Mouse (Mus musculus): ENCODE data around the gene Kctd2. TPM values are rescaled to one million over a fixed set of nuclear protein-coding genes. Genes with fewer than 3 reads are reported as not detected.
"Not testable (repeated sequence)": the region's sequence is repeated elsewhere in the genome, so short reads cannot be mapped to it uniquely, and the experiment has no call there.

The Kctd2 gene
- polyA plus RNA-seq, 1 experiment: 28.0 TPM

DNA sequence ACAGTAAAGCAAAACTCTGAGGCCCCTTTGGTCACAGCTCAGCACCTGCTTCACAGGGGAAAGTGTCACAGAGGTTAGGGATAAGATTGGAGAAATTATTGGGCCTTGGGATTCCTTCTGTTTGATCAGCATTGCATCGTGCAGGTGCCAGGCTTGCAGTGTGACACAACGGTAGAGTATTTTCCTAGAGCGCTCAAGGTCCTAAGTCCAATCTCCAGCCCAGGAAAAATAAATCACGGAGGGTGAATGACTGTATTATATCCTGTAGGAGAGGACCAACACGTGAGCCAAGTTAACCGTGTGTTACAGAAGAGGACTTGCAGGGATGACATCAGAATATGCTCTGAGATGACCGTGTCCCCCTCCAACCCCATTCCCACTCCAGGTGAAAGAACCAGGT lies 30.2 kb downstream of the Kctd2 start:
- Histone ChIP-seq H3K4me1 (ENCODE audit: control insufficient read depth, insufficient read depth, low read length) (no peaks in the 10 kb centered on the region), H3K27ac (ENCODE audit: insufficient read depth, low read depth, low read length) (no peak overlapping the region), H3K4me3 (ENCODE audit: insufficient read depth, low read length) (no peak overlapping the region)
- TF ChIP-seq CTCF (IDR thresholded peaks at IDR 0.05; ENCODE audit: low read depth, low read length): no peak
- TF ChIP-seq POLR2A (IDR thresholded peaks at IDR 0.05; ENCODE audit: borderline replicate concordance, low read depth, low read length): no peak

DNA sequence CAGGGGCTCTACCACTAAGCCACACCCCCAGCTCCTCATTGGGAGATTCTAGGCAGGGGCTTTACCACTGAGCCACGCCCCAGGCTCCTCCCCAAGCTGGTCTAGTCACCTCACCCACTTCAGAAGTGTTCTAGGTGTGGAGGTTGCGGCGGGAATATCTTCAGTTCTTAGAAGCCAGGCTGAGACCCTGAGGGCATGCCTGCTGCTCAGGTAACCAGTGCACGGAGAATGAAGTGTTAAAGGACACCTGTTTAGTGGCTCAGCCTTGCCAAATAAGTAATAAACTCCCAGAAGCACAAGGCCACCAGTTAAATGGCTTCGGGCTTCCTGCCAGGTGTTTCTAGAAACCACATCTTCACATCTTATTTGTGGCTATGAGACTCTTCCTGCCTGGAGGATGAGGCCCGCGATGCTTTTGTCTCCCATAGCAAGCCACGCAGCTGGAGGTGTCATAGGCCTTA lies 31.9 kb downstream of the Kctd2 start:
- Histone ChIP-seq H3K4me3 (ENCODE audit: insufficient read depth, low read length) (no peak overlapping the region), H3K4me1 (ENCODE audit: control insufficient read depth, insufficient read depth, low read length) (no peaks in the 10 kb centered on the region), H3K27ac (ENCODE audit: insufficient read depth, low read depth, low read length) (no peak overlapping the region)
- no peak for TF ChIP-seq CTCF (IDR thresholded peaks at IDR 0.05; ENCODE audit: low read depth, low read length)

DNA sequence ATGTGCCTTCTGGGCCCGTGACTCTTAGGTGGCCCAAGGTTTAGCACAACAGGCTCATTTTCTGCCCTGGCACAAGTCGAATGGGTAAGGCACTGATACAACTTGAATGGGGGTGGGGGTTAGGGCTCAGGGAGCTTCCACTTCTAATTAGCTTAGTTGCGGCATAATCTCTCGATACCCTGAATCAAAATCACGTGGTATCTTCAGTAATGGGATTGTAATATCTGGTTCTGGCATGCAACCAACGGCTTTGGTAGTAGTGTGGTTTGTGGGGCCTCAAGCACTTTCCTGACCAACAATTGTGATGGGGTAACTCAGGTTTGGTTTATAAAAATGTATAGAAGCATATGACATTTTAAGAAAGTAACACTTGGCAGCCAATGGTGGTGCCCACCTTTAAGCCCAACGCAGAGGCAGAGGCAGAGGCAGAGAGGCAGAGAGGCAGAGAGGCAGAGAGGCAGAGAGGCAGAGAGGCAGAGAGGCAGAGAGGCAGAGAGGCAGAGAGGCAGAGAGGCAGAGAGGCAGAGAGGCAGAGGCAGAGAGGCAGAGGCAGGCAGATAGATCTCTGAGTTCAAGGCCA lies 32.4 kb downstream of the Kctd2 start:
- no peaks in the 10 kb centered on the region for H3K4me1 ChIP-seq (ENCODE audit: control insufficient read depth, insufficient read depth, low read length)
- no peak for TF ChIP-seq CTCF (IDR thresholded peaks at IDR 0.05; ENCODE audit: low read depth, low read length)
- no peak for TF ChIP-seq POLR2A (IDR thresholded peaks at IDR 0.05; ENCODE audit: borderline replicate concordance, low read depth, low read length)
- no peak overlapping the region for H3K27ac ChIP-seq (ENCODE audit: insufficient read depth, low read depth, low read length)
- H3K4me3 ChIP-seq (ENCODE audit: insufficient read depth, low read length): no peak overlapping the region

DNA sequence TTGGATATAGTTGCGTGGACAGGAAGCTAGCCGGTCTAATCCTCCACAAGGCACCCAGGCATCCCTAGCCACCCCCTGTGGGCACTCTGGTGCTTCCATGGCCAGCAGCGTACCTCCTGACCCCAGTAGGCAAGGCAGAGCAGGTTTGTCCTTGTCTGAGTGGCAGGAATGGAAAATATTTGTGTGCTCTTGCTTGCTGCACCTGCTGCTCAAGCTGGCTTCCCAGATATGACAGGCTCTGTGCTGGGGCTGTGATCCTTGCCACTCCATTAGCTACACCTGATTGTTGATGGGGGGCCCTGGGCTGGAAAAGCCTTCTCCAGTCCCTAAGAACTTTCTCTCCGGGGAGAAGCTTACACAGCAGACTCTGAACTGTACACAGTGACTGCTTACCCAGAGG lies 33.4 kb downstream of the Kctd2 start:
- Histone ChIP-seq H3K4me1 (ENCODE audit: control insufficient read depth, insufficient read depth, low read length) (no peaks in the 10 kb centered on the region), H3K27ac (ENCODE audit: insufficient read depth, low read depth, low read length) (no peak overlapping the region), H3K4me3 (ENCODE audit: insufficient read depth, low read length) (no peak overlapping the region)
- TF ChIP-seq CTCF (IDR thresholded peaks at IDR 0.05; ENCODE audit: low read depth, low read length): no peak
- no peak for TF ChIP-seq POLR2A (IDR thresholded peaks at IDR 0.05; ENCODE audit: borderline replicate concordance, low read depth, low read length)

DNA sequence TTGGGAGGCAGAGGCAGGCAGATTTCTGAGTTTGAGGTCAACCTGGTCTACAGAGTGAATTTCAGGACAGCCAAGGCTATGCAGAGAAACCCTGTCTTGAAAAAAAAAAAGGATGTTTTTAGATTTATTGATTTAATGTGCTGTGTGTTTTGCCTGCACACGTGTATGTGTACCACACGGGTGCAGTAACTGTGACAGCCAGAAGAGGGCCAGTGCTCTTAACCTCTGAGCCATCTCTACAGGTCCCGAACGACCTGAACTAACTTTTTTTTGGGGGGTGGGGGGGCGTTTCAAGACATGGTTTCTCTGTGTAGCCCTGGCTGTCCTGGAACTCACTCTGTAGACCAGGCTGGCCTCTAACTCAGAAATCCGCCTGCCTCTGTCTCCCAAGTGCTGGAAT lies 34.9 kb downstream of the Kctd2 start:
- not testable (repeated sequence) for H3K27ac ChIP-seq (ENCODE audit: insufficient read depth, low read depth, low read length); H3K4me3 ChIP-seq (ENCODE audit: insufficient read depth, low read length); H3K4me1 ChIP-seq (ENCODE audit: control insufficient read depth, insufficient read depth, low read length)

DNA sequence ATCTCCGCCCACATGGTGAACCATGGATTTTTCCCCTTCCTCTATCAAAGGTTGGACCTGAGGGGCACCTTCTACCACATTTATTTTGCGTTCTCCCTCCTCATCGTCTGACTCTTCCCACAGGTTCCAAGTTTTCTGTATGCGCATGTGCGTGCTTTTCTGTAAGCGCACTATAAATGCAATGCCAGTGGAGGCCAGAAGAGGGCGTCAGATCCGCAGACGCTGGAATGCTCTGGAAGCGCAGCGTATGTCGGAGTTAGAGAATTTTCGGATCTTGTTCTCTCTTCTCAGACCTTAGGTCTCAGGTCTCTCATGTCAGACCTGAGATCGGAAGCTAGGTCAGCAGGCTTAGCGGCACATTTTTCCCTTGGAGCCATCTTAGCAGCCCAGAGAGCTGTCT lies 35.7 kb downstream of the Kctd2 start:
- no peak overlapping the region for H3K4me3 ChIP-seq (ENCODE audit: insufficient read depth, low read length)
- H3K27ac ChIP-seq (ENCODE audit: insufficient read depth, low read depth, low read length): no peak overlapping the region
- H3K4me1 ChIP-seq (ENCODE audit: control insufficient read depth, insufficient read depth, low read length): no peaks in the 10 kb centered on the region
- TF ChIP-seq CTCF (IDR thresholded peaks at IDR 0.05; ENCODE audit: low read depth, low read length) (no peak; the same call in 1 of the 2 replicates), POLR2A (IDR thresholded peaks at IDR 0.05; ENCODE audit: borderline replicate concordance, low read depth, low read length) (no peak)

DNA sequence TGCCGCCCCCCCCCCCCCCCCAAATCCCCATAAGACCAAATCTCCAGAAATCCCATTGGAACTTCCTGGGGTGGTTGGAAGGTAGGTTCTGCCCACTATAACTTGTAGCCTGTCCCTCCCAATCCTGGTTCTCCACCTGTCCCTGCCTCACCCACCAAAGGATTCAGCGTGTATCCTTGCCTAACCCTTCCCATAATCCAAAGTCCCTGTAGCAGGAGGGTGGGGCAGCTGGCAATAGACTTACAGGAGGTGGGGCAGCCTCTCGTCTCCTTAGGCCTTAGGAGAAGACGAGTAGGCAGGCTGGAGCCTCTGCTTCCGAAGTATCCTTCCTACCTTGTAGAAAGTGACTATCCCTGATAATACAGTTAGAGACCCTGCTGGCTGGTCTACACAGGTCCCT lies 36.3 kb downstream of the Kctd2 start:
- H3K27ac ChIP-seq (ENCODE audit: insufficient read depth, low read depth, low read length): no peak overlapping the region
- no peak overlapping the region for H3K4me3 ChIP-seq (ENCODE audit: insufficient read depth, low read length)
- TF ChIP-seq POLR2A (IDR thresholded peaks at IDR 0.05; ENCODE audit: borderline replicate concordance, low read depth, low read length): no peak
- no peak for TF ChIP-seq CTCF (IDR thresholded peaks at IDR 0.05; ENCODE audit: low read depth, low read length)
- no peaks in the 10 kb centered on the region for H3K4me1 ChIP-seq (ENCODE audit: control insufficient read depth, insufficient read depth, low read length)

DNA sequence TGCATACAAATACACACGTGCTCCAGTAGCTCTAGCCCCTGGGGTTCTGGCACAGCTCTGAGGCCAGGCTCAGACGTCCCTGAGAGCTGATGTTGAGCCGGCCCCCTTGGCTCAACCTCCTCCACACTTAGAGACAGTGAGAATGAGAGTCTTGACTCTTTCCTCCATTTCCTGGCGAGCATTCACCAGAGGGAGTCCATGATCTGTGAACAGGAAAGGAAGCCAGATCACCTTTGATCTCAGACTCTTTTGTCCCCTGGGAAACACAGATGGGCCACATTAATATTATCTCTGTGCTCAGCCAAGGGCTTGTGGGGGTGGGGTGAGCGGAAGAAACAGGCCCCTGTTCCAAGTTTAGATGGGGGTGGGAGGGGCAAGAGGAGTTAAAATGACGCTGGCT lies 37.5 kb downstream of the Kctd2 start:
- TF ChIP-seq POLR2A (IDR thresholded peaks at IDR 0.05; ENCODE audit: borderline replicate concordance, low read depth, low read length) (no peak), CTCF (IDR thresholded peaks at IDR 0.05; ENCODE audit: low read depth, low read length) (no peak)
- Histone ChIP-seq H3K27ac (ENCODE audit: insufficient read depth, low read depth, low read length) (no peak overlapping the region), H3K4me3 (ENCODE audit: insufficient read depth, low read length) (no peak overlapping the region), H3K4me1 (ENCODE audit: control insufficient read depth, insufficient read depth, low read length) (no peaks in the 10 kb centered on the region)

DNA sequence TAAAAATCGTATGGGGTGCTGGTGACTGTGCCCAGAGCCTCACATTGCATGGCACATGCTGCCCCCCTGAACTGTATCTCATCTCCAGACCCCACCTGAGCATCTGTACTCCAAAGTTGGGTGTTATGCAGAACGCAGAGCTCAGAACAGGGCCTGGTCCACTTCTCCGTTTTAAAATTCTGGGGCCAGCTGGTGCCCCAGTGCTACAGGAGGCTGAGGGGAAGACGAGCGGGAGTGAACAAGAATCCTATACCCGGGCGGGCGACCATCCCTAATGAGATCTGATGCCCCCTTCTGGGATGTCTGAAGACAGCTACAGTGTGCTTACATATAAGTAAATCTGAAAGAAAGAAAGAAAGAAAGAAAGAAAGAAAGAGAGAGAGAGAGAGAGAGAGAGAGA lies 41.0 kb downstream of the Kctd2 start:
- TF ChIP-seq POLR2A (IDR thresholded peaks at IDR 0.05; ENCODE audit: borderline replicate concordance, low read depth, low read length) (no peak), CTCF (IDR thresholded peaks at IDR 0.05; ENCODE audit: low read depth, low read length) (no peak)
- Histone ChIP-seq H3K4me3 (ENCODE audit: insufficient read depth, low read length) (no peak overlapping the region), H3K27ac (ENCODE audit: insufficient read depth, low read depth, low read length) (no peak overlapping the region), H3K4me1 (ENCODE audit: control insufficient read depth, insufficient read depth, low read length) (no peaks in the 10 kb centered on the region)

DNA sequence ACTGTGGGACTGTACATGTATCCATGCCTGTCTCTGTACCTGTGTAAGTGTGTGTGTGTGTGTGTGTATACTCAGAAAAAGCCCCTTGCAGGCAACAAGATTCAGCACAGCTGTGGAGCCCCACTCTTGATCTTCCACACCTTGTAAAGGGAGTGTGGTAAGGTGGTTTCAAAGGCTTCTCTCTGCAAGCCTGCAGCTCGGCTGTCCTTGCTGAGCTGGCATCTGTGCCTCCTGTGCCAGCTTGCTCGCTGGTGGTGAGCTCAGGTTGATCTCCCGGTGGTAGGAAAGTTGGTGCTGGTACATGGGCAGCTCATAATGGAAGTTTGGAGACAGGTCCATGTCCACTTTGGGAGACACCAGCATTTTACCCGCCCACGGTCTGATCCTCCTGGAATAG lies 41.9 kb downstream of the Kctd2 start:
- Histone ChIP-seq H3K27ac (ENCODE audit: insufficient read depth, low read depth, low read length) (no peak overlapping the region), H3K4me1 (ENCODE audit: control insufficient read depth, insufficient read depth, low read length) (no peaks in the 10 kb centered on the region), H3K4me3 (ENCODE audit: insufficient read depth, low read length) (no peak overlapping the region)
- no peak for TF ChIP-seq POLR2A (IDR thresholded peaks at IDR 0.05; ENCODE audit: borderline replicate concordance, low read depth, low read length)
- no peak for TF ChIP-seq CTCF (IDR thresholded peaks at IDR 0.05; ENCODE audit: low read depth, low read length)

DNA sequence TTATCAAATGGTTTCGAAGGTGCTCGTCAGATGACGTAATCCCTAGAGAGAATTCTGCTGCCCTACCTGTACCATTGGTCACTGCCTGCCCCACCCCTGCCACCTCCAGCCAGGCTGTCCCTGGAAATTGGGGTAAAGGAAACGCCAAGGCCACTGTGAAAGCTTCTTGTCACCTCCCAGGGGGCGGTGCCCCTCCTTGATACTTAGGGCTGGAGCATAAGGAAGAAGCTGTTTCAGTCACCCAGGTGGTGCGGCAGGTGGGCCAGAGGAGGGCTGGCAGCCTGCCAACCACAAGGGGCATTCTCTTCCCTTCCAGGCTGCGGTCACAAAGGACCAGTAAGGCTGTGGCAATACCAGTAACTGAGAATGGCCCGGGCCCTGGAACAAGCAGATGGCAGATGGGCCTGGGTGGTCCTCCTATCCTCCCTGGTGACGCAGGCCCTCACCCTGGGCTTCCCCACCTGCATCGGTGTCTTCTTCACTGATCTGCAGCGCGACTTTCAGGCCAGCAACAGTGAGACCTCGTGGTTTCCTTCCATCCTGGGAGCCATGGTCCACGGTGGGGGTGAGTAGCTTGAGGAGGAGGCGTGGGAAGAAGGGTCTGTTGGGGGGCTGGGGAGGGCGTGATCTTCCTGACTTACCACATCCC lies 42.4 kb downstream of the Kctd2 start, which contains the start of gene Slc16a5:
Slc16a5 (plus strand) TSS at position 232 of the 649 bp plus-strand sequence.
- H3K4me3 ChIP-seq (ENCODE audit: insufficient read depth, low read length): no peak within 1 kb of the TSS
- H3K4me1 ChIP-seq (ENCODE audit: control insufficient read depth, insufficient read depth, low read length): no peaks in the 10 kb centered on the region
- H3K27ac ChIP-seq (ENCODE audit: insufficient read depth, low read depth, low read length): no peak within 1 kb of the TSS
- TF ChIP-seq POLR2A (IDR thresholded peaks at IDR 0.05; ENCODE audit: borderline replicate concordance, low read depth, low read length): no peak
- no peak for TF ChIP-seq CTCF (IDR thresholded peaks at IDR 0.05; ENCODE audit: low read depth, low read length)

All from bone marrow macrophage, adult 2 months (primary cell).